Mouse (Mus musculus) intestine, postnatal 0 days (tissue): ENCODE data around the gene Rcc2. TPM values are rescaled to one million over a fixed set of nuclear protein-coding genes. Genes with fewer than 3 reads are reported as not detected.

Source experiments
- ATAC-seq: fragments of 200-750 bp; cut with Nextera tagmentation; 2 replicates; pipeline ENCODE4 v1.8.0; 2017; ENCODE audit warnings: mild to moderate bottlenecking, moderate TSS enrichment, moderate library complexity
- H3K27ac ChIP-seq: fragments of 300-500 bp; sonication (generic); 2 replicates; pipeline ENCODE4 v1.5.1; 2014; ENCODE audit warnings: mild to moderate bottlenecking, low read depth, low read length, moderate library complexity
- H3K27me3 ChIP-seq: fragments of 300-500 bp; sonication (generic); replicated peaks from 2 replicates; pipeline ENCODE4 v1.6.1; 2014; ENCODE audit warnings: low read length, mixed read lengths; ENCODE audit not compliant: control insufficient read depth, insufficient read depth
- H3K36me3 ChIP-seq: fragments of 300-500 bp; sonication (generic); 2 replicates; pipeline ENCODE4 v1.6.1; 2014; ENCODE audit warnings: mild to moderate bottlenecking, moderate library complexity; ENCODE audit not compliant: control insufficient read depth, insufficient read depth
- H3K4me1 ChIP-seq: fragments of 300-500 bp; sonication (generic); replicated peaks from 2 replicates; pipeline ENCODE4 v1.6.1; 2014; ENCODE audit warnings: antibody characterized with exemption, low read length, mixed read lengths; ENCODE audit not compliant: control insufficient read depth, insufficient read depth
- H3K4me2 ChIP-seq: fragments of 300-500 bp; sonication (generic); replicated peaks from 2 replicates; pipeline ENCODE4 v1.6.1; 2014; ENCODE audit warnings: low read depth, mild to moderate bottlenecking, moderate library complexity
- H3K4me3 ChIP-seq: fragments of 300-500 bp; sonication (generic); 2 replicates; pipeline ENCODE4 v1.5.1; 2014; ENCODE audit warnings: low read depth, low read length
- H3K9ac ChIP-seq: fragments of 300-500 bp; sonication (generic); 2 replicates; pipeline ENCODE4 v1.6.1; 2014; ENCODE audit warnings: mild to moderate bottlenecking, low read depth, low read length
- H3K9me3 ChIP-seq: fragments of 300-500 bp; sonication (generic); 2 replicates; pipeline ENCODE4 v1.6.1; 2016; ENCODE audit warnings: mixed run types; ENCODE audit not compliant: control insufficient read depth
- CTCF ChIP-seq: sonication (generic); IDR thresholded peaks from 2 replicates; pipeline ENCODE4 v1.5.1; 2016; ENCODE audit warnings: low read depth, mild to moderate bottlenecking, control low read depth, antibody characterized with exemption, moderate library complexity
- WGBS: fragments of 180-500 bp; shearing (Covaris S2); extraction: QIAGEN DNeasy Blood & Tissue Kit; methylation state at CpG from one replicate; pipeline ENCODE4 v1.1.7; 2014; 5-methylcytosine and 5-hydroxymethylcytosine counted together
- microRNA-seq: library from miRNA; unstranded; fragments of <30 nt; microRNA quantifications from one replicate; pipeline ENCODE4, GENCODE M21; 2016
- polyA plus RNA-seq: library from polyadenylated mRNA; unstranded; fragments of >200 nt; fragmentation: Nextera tagmentation; extraction: Ambion mirVana; gene quantifications from 2 replicates; pipeline ENCODE4 v1.2.1, GENCODE M21; 2015

Gene Rcc2
- polyA plus RNA-seq, 1 experiment from 2014 or later: 15.6 TPM

DNA sequence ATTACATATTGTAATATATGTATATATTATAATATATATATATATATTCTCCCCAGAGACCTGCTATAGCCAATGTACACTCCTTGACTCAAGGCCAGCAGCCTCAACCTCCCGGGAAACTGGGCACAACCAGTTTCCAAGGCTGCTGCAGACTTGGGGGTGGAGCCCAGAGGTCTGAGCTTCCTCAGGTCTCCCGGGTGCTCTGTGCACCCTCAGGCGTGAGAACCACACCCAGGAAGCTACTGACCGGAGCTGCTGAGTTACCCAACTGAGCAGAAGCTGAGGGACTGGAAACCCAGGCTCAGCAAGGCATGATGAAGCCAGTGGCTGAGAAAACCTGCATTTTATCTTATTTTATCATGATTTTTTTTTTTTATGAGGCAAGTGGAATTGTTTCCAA, 70.8 kb downstream of the Rcc2 start:
- 12% methylated on average over 4 of the region's 4 CpGs for WGBS
- H3K9me3 ChIP-seq: no peaks in the 10 kb centered on the region
- no peak for TF ChIP-seq CTCF
- no peak overlapping the region for H3K4me2 ChIP-seq
- no peak overlapping the region for H3K27ac ChIP-seq
- H3K4me1 ChIP-seq: no peaks in the 10 kb centered on the region; the same call in 1 of the 2 replicates
- ATAC-seq: no peak
- H3K36me3 ChIP-seq: no peaks in the 10 kb centered on the region
- no peak overlapping the region for H3K4me3 ChIP-seq
- H3K27me3 ChIP-seq: no peaks in the 10 kb centered on the region
- H3K9ac ChIP-seq: no peak overlapping the region

Small RNA genes lying within 50 kb of the gene (microRNA-seq; reads per million reads assigned to microRNA genes)
- not detected for gene Gm23045
- not detected for gene Gm25951

Other genes with a start within 250 kb of the Rcc2 start
- gene Arhgef10l, start 34.5 kb upstream of the Rcc2 start, polyA plus RNA-seq: 3.9 and 5.4 TPM in 2 replicates
- gene Padi6, start 42.1 kb downstream of the Rcc2 start, polyA plus RNA-seq: not detected in 2 replicates
- gene Padi4, start 73.7 kb downstream of the Rcc2 start, polyA plus RNA-seq: 5.4 and 5.5 TPM in 2 replicates
- gene Padi3, start 110.1 kb downstream of the Rcc2 start, polyA plus RNA-seq: 0.83 and 0.85 TPM in 2 replicates
- gene Padi1, start 145.2 kb downstream of the Rcc2 start, polyA plus RNA-seq: 0.37 and 0.47 TPM in 2 replicates
- 1.1 and 1.2 TPM in 2 replicates for gene Padi2, start 205.8 kb downstream of the Rcc2 start, polyA plus RNA-seq